In genomic region chr8:75247331-75247730, GRCm38 (mm10) we compare ENCODE assay signal across 24 mouse cellular contexts. TPM values are rescaled to one million over a fixed set of nuclear protein-coding genes. Genes with fewer than 3 reads are reported as not detected.
DNase-seq lines count a peak whose midpoint lies in the region; ATAC-seq and TF ChIP-seq lines count a peak whose summit lies in the region.
"Had no signal": no experiment of that assay in that cellular context is flagged by ENCODE, and none has a peak within 500 bp of the region (broad histone marks: within the 10 kb centered on the region; RNA-seq: fewer than 3 reads in every experiment).

No protein-coding gene starts in this region.

- H3K4me2 ChIP-seq in lung, embryonic 14.5 days: no peak overlapping the region
- H3K4me2 ChIP-seq: embryonic facial prominence, embryonic 12.5 days; forebrain, embryonic 13.5 days; forebrain, embryonic 15.5 days had no signal

- H3K27me3 ChIP-seq in lung, embryonic 14.5 days (ENCODE audit: insufficient read depth, low read length): no peaks in the 10 kb centered on the region
- H3K27me3 ChIP-seq in MEL (ENCODE audit: control insufficient read depth in 1 of 2, insufficient read depth in 2 of 2, low read length in 2 of 2): no peaks in the 10 kb centered on the region
- H3K27me3 ChIP-seq: embryonic facial prominence, embryonic 12.5 days; forebrain, embryonic 13.5 days; forebrain, embryonic 15.5 days; Patski had no signal

- TF ChIP-seq EP300 in MEL (IDR thresholded peaks at IDR 0.05; ENCODE audit: low read depth in 1 of 2, low read length in 2 of 2): no peak

- WGBS in lung, embryonic 14.5 days: 83% methylated on average over 15 of the region's 15 CpGs
- 78% methylated on average over 15 of the region's 15 CpGs for WGBS in lung, adult 2 months

- no peak overlapping the region for H3K27ac ChIP-seq in lung, embryonic 14.5 days (ENCODE audit: low read depth)
- H3K27ac ChIP-seq in MEL (ENCODE audit: control insufficient read depth, low read depth, low read length): no peak overlapping the region
- H3K27ac ChIP-seq: embryonic facial prominence, embryonic 10.5 days; embryonic facial prominence, embryonic 12.5 days; forebrain, embryonic 13.5 days; forebrain, embryonic 15.5 days had no signal

- no peak for TF ChIP-seq CTCF in lung, embryonic 14.5 days (IDR thresholded peaks at IDR 0.05; ENCODE audit: low read depth)
- no peak for TF ChIP-seq CTCF in lung, adult 2 months (IDR thresholded peaks at IDR 0.05; ENCODE audit: insufficient read depth, low read length)
- TF ChIP-seq CTCF in MEL (IDR thresholded peaks at IDR 0.05 in 2 of 3, conservative IDR thresholded peaks at IDR 0.05 in 1 of 3; ENCODE audit: control insufficient read depth in 1 of 3, insufficient read depth in 1 of 3, low read depth in 2 of 3, low read length in 3 of 3, poor library complexity in 1 of 3, severe bottlenecking in 1 of 3): no peak

- no peaks in the 10 kb centered on the region for H3K79me2 ChIP-seq in MEL (ENCODE audit: control insufficient read depth, insufficient read depth, low read length, poor library complexity)

- H3K4me3 ChIP-seq in lung, embryonic 14.5 days (ENCODE audit: low read depth, low read length): no peak overlapping the region
- no peak overlapping the region for H3K4me3 ChIP-seq in lung, adult 2 months (replicated peaks; ENCODE audit: extremely low read depth, low read depth, low read length)
- H3K4me3 ChIP-seq in MEL (ENCODE audit: control insufficient read depth in 1 of 2, insufficient read depth in 1 of 2, low read depth in 2 of 2, low read length in 2 of 2): peak overlapping the region in 1 of 2 experiments; percentile 11; a peak in 1 of 4 replicates
- H3K4me3 ChIP-seq: embryonic facial prominence, embryonic 10.5 days; embryonic facial prominence, embryonic 12.5 days; forebrain, embryonic 13.5 days; forebrain, embryonic 15.5 days had no signal

- TF ChIP-seq RAD21 in MEL (IDR thresholded peaks at IDR 0.05; ENCODE audit: low read depth, low read length): no peak

- no peaks in the 10 kb centered on the region for H3K4me1 ChIP-seq in lung, embryonic 14.5 days (ENCODE audit: insufficient read depth)
- no peaks in the 10 kb centered on the region for H3K4me1 ChIP-seq in lung, adult 2 months (ENCODE audit: control insufficient read depth, insufficient read depth, low read length)
- H3K4me1 ChIP-seq in MEL (ENCODE audit: control insufficient read depth in 1 of 2, insufficient read depth in 2 of 2, low read length in 2 of 2): peaks cover 0 to 3% of the 10 kb centered on the region in 2 experiments; a peak in 1 of 4 replicates
- H3K4me1 ChIP-seq: embryonic facial prominence, embryonic 10.5 days; embryonic facial prominence, embryonic 12.5 days; forebrain, embryonic 13.5 days; forebrain, embryonic 15.5 days had no signal

- H3K9ac ChIP-seq in lung, embryonic 14.5 days: no peak overlapping the region
- H3K9ac ChIP-seq in MEL (ENCODE audit: control insufficient read depth, low read depth, low read length, poor library complexity, severe bottlenecking): peak overlapping the region; percentile 36; the same call in 1 of the 2 replicates
- H3K9ac ChIP-seq: embryonic facial prominence, embryonic 12.5 days; forebrain, embryonic 13.5 days; forebrain, embryonic 15.5 days; forebrain, postnatal 0 days had no signal

- H3K36me3 ChIP-seq in lung, embryonic 14.5 days (ENCODE audit: insufficient read depth): no peaks in the 10 kb centered on the region
- H3K36me3 ChIP-seq in MEL (ENCODE audit: control insufficient read depth in 1 of 2, insufficient read depth in 2 of 2, low read length in 2 of 2): no peaks in the 10 kb centered on the region; a peak in 1 of 4 replicates
- H3K36me3 ChIP-seq: embryonic facial prominence, embryonic 10.5 days; embryonic facial prominence, embryonic 12.5 days; forebrain, embryonic 15.5 days; G1E had no signal

- peaks cover 6% of the 10 kb centered on the region; the same call in 1 of the 2 replicates for H3K9me3 ChIP-seq in lung, embryonic 14.5 days (ENCODE audit: low read depth, low read length)
- H3K9me3 ChIP-seq in MEL (replicated peaks; ENCODE audit: insufficient read depth, low read length): no peaks in the 10 kb centered on the region
- H3K9me3 ChIP-seq: G1E had no signal

- ATAC-seq in lung, embryonic 14.5 days (ENCODE audit: insufficient read depth): no peak
- ATAC-seq: activated CD4-positive, CD25-positive, alpha-beta regulatory T cell, adult 4 months; forebrain, embryonic 13.5 days; forebrain, embryonic 15.5 days; forebrain, postnatal 0 days; Patski had no signal

- no peak for TF ChIP-seq POLR2A in lung, adult 2 months (IDR thresholded peaks at IDR 0.05; ENCODE audit: borderline replicate concordance, extremely low read depth, low read depth, low read length)
- no peak for TF ChIP-seq POLR2A in MEL (IDR thresholded peaks at IDR 0.05; ENCODE audit: control insufficient read depth in 1 of 2, insufficient read depth in 1 of 2, low read depth in 1 of 2, low read length in 2 of 2, poor library complexity in 1 of 2)

- DNase-seq in lung, embryonic 14.5 days: peak; percentile 3
- DNase-seq in lung, adult 2 months: no peak
- DNase-seq in MEL (ENCODE audit: low read depth, low spot score): peak; percentile 72
- peak; percentile 18 for DNase-seq in R1 (ENCODE audit: low read depth, low spot score)
- no peak for DNase-seq in adrenal gland, postnatal 36 days
- DNase-seq in neural tube, embryonic 10.5 days (ENCODE audit: extremely low spot score, low spot score): no peak
- no peak for DNase-seq in yolk sac, embryonic 10.5 days (ENCODE audit: low spot score)
- DNase-seq: adrenal gland, adult 8-10 months; adrenal gland, postnatal 14 days; cerebellum, adult 11-12 months; cerebellum, adult 2 months; cerebellum, adult 9-10 months; cerebellum, postnatal 10 days; cerebellum, postnatal 25 days; forebrain, postnatal 0 days had no signal

TF ChIP-seq in MEL, 35 proteins besides CTCF, POLR2A, EP300 and RAD21:
- TF ChIP-seq USF1 (IDR thresholded peaks at IDR 0.05; ENCODE audit: low read depth, low read length) (no peak), MAZ (IDR thresholded peaks at IDR 0.05; ENCODE audit: low read depth, low read length) (0 out of 2 replicates have a peak, but pooled peaks have one; percentile 51)

RNA-seq across cellular contexts. Expression of gene Rasd2, which starts 33.6 kb away (rescaled TPM):
- polyA plus RNA-seq in lung, embryonic 14.5 days (2014; fragmentation: Nextera tagmentation; extraction: Ambion mirVana): 0.78 and 1.2 TPM in 2 replicates
- 3.6 and 5.9 TPM in 2 replicates for polyA plus RNA-seq in lung, adult 2 months (2012; rRNA removed)
- total RNA-seq in MEL (2012; rRNA removed): not detected in 2 replicates
- not detected for polyA plus RNA-seq in MEL (2012; ENCODE audit: insufficient read depth in 1 of 2, insufficient read length in 2 of 2, low read depth in 1 of 2, low replicate concordance in 2 of 2, missing spikeins in 1 of 2)
- 1 to 10 TPM; 2.0 to 2.8 TPM for total RNA-seq in adrenal gland, postnatal 36 days (2021)
- polyA plus RNA-seq: C2C12; forebrain, embryonic 11.5 days; G1E had no signal

Comparison
In these comparisons a context has a peak if more than half of its experiments do, and no peak if none do; other contexts are left out.
1. DNase-seq: peak in lung, embryonic 14.5 days (single experiment), MEL (single experiment) and R1 (single experiment); none in lung, adult 2 months (single experiment), adrenal gland, postnatal 36 days (0 of 2), neural tube, embryonic 10.5 days (single experiment) and yolk sac, embryonic 10.5 days (single experiment).